21 mouse cellular contexts compared by ENCODE assay signal in the genomic region with DNA sequence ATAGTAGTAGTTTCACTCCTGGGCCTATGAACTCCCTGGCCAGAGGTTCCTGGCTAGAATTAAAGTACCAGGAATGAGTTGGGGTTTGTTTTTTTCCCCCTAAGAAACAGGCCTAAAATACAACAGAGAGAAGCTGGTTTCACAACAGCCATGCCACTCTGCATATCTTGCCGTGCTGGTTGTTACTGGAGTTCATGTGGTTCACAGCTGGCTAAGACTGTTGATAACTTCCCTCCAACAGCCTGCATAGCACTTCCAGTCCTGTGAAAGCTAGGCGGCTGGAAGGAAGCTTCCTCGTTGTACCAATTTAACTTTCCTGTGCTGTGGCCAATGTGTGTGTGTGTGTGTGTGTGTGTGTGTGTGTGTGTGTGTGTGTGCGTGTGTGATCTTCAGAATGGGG.
"Had no signal": no experiment of that assay in that cellular context is flagged by ENCODE, and none has a peak within 500 bp of the region (broad histone marks: within the 10 kb centered on the region; RNA-seq: fewer than 3 reads in every experiment).

No protein-coding gene starts in this region.

- DNase-seq: lung, adult 2 months; lung, postnatal 14 days; lung, postnatal 36 days; midbrain, embryonic 14.5 days; retina, postnatal 1 day; right cerebral cortex, adult 18-20 months; right cerebral cortex, postnatal 25 days; right cerebral cortex, postnatal 4 days; spleen, adult 18-20 months; thymus, adult 18-20 months; thymus, postnatal 25 days; thymus, postnatal 4 days had no signal

- ATAC-seq: lung, postnatal 0 days; midbrain, embryonic 16.5 days had no signal

- H3K27ac ChIP-seq: lung, embryonic 15.5 days; macrophage; midbrain, embryonic 10.5 days; midbrain, embryonic 12.5 days; neural tube, embryonic 13.5 days; neural tube, embryonic 15.5 days had no signal

- H3K4me2 ChIP-seq: lung, embryonic 15.5 days; midbrain, embryonic 12.5 days; neural tube, embryonic 13.5 days; neural tube, embryonic 15.5 days had no signal

- H3K9ac ChIP-seq: lung, embryonic 15.5 days; midbrain, embryonic 12.5 days; neural tube, embryonic 13.5 days; neural tube, embryonic 15.5 days had no signal

- H3K9me3 ChIP-seq: lung, embryonic 15.5 days; midbrain, embryonic 10.5 days; midbrain, embryonic 12.5 days; neural tube, embryonic 13.5 days; neural tube, embryonic 15.5 days had no signal

- H3K4me1 ChIP-seq: lung, embryonic 15.5 days; midbrain, embryonic 10.5 days; midbrain, embryonic 12.5 days; neural tube, embryonic 13.5 days; neural tube, embryonic 15.5 days had no signal

- H3K4me3 ChIP-seq: lung, embryonic 15.5 days; midbrain, embryonic 10.5 days; midbrain, embryonic 12.5 days; myocyte; neural tube, embryonic 13.5 days; neural tube, embryonic 15.5 days had no signal

- H3K36me3 ChIP-seq: lung, embryonic 15.5 days; midbrain, embryonic 10.5 days; midbrain, embryonic 12.5 days; neural tube, embryonic 13.5 days; neural tube, embryonic 15.5 days had no signal

- H3K27me3 ChIP-seq: lung, embryonic 15.5 days; midbrain, embryonic 12.5 days; neural tube, embryonic 13.5 days; neural tube, embryonic 15.5 days had no signal
